Mouse (Mus musculus): ENCODE results near the gene Cdc25b. TPM values are rescaled to one million over a fixed set of nuclear protein-coding genes. Genes with fewer than 3 reads are reported as not detected.

Gene Cdc25b
- polyA plus RNA-seq, 1 experiment from 2014 or later: 171 TPM

DNA sequence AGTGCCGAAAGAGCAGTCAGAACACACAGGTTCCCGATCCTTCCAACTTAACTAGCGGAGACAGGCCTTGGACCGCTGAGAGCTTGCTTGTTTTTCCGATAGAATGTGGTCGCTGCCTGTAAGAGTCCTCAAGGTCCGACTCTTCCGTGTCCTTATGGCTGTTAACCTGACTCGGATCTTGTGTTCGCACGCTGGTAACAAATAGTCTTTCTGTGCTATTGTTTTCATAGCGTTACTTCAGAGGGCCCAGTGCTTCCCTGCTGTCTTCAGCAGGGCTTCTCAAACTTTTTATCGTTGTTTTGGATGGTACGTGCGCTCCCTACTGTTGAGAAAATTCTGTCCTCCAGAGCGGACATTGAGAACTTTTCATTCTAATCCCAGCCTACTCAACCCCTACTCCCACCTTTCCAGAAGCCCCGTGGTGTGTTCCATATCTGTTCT is 26.1 kb upstream of the Cdc25b start:
- ATAC-seq (ENCODE audit: low read depth) (no peak), DNase-seq (no peak)
- peak overlapping the region; percentile 94 for H3K27ac ChIP-seq
- H3K36me3 ChIP-seq: peaks cover 14% of the 10 kb centered on the region
- no peaks in the 10 kb centered on the region for H3K9me3 ChIP-seq (replicated peaks)
- H3K4me3 ChIP-seq (replicated peaks): peak overlapping the region; percentile 75
- peaks cover 47% of the 10 kb centered on the region for H3K4me1 ChIP-seq (replicated peaks)
- peak overlapping the region; percentile 95 for H3K4me2 ChIP-seq
- WGBS (ENCODE audit: insufficient replicate concordance): 2% methylated on average over 17 of the region's 17 CpGs
- no peaks in the 10 kb centered on the region for H3K27me3 ChIP-seq
- peak overlapping the region; percentile 81 for H3K9ac ChIP-seq

DNA sequence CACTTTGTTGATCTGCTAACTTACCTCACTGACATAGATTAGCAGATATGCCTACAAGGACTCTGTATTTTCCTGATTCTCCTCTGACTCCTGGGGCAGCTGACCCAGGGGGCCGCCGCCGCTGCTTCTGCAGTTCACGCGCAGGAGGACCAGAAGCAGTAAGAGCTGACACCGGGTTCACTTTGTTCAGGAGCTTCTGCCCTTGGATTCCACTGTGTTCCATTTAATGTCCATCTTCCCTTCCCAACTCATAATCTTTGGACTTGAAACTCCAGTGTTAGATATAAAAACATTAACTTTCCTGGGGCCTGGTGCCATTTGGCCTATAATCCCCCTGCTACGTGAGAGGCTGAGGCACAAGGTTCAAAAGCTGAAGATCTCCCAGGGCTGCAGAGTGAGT is 22.8 kb upstream of the Cdc25b start:
- H3K9me3 ChIP-seq (replicated peaks): no peaks in the 10 kb centered on the region
- H3K4me2 ChIP-seq: no peak overlapping the region
- no peak overlapping the region for H3K27ac ChIP-seq
- WGBS (ENCODE audit: insufficient replicate concordance): 75% methylated on average over 7 of the region's 7 CpGs
- no peaks in the 10 kb centered on the region for H3K36me3 ChIP-seq
- DNase-seq (no peak), ATAC-seq (ENCODE audit: low read depth) (no peak)
- no peak overlapping the region for H3K9ac ChIP-seq
- peaks cover 15% of the 10 kb centered on the region for H3K4me1 ChIP-seq (replicated peaks)
- H3K27me3 ChIP-seq: peaks cover 7% of the 10 kb centered on the region
- no peak overlapping the region for H3K4me3 ChIP-seq (replicated peaks)

DNA sequence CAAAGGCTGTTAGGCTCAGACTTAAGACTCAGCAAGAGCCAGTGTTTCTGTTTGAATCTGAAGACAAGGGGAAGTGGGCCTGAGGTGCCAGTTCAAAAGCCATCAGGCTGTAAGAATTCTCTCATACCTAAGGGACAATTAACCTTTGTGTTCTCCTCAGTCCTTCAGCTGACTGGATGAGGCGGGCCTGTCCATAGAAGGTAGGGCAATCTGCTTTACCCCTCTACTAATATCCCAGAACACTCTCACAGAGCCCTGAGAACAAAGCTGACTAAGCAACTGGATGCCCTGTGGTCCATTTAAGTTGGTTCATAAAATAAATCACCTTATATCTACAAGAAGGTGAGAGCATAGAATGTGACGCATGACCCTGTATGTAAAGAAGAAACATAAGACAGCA is 20.6 kb upstream of the Cdc25b start:
- no peak for ATAC-seq (ENCODE audit: low read depth)
- Histone ChIP-seq H3K9me3 (replicated peaks) (no peaks in the 10 kb centered on the region), H3K27ac (no peak overlapping the region)

DNA sequence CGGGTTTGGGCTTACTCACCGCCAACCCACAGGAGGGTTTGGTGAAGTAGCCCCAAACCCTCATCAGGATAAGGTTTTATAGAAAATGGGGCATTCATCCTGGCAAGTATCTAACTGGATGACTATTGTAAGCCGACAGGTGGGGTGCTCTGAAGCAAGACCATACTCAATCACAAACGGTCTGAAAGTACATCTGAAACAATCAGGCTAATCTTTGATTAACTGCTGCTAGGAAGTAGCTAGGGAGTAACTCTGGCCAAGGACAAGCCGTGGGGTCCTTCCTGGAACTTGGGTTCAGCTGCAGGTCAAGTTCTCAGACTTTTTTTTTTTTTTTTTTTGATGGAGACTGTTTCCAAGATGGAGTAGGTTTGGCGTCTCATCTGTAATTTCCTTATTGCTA is 18.8 kb upstream of the Cdc25b start:
- Histone ChIP-seq H3K27ac (no peak overlapping the region), H3K27me3 (peaks cover 47% of the 10 kb centered on the region), H3K4me2 (no peak overlapping the region), H3K4me3 (replicated peaks) (no peak overlapping the region), H3K9ac (no peak overlapping the region), H3K4me1 (replicated peaks) (peaks cover 20% of the 10 kb centered on the region), H3K36me3 (no peaks in the 10 kb centered on the region), H3K9me3 (replicated peaks) (no peaks in the 10 kb centered on the region)
- ATAC-seq (ENCODE audit: low read depth) (no peak), DNase-seq (no peak)
- WGBS (ENCODE audit: insufficient replicate concordance): 67% methylated on average over 6 of the region's 6 CpGs

More for the DNA sequence above, 20.6 kb upstream of the Cdc25b start:
- H3K9ac ChIP-seq: no peak overlapping the region
- no peak overlapping the region for H3K4me2 ChIP-seq
- H3K36me3 ChIP-seq: no peaks in the 10 kb centered on the region
- 77% methylated on average over 2 of the region's 2 CpGs for WGBS (ENCODE audit: insufficient replicate concordance)
- H3K4me1 ChIP-seq (replicated peaks): peaks cover 6% of the 10 kb centered on the region
- no peak overlapping the region for H3K4me3 ChIP-seq (replicated peaks)
- peaks cover 29% of the 10 kb centered on the region for H3K27me3 ChIP-seq
- DNase-seq: no peak

DNA sequence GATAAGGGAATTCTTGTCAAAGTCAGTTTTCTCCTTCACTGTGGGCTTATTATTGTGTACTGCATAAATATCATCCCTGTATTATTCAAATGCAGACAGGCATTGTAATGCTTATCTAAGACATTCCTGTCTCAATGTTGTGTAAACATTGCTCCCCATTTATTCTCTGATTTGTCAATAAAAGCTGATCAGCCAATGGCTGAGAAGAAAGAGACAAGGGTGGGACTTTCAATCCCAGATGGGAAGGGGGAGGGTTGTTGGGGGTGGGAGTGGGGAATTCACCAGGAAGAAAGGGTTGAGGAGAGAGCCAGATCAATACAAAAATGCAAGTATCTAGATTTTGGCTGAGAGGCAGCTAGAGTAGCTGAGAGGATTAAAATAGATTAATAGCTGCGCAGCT is 17.8 kb upstream of the Cdc25b start:
- Histone ChIP-seq H3K9ac (no peak overlapping the region), H3K27ac (no peak overlapping the region), H3K4me1 (replicated peaks) (peaks cover 23% of the 10 kb centered on the region), H3K4me2 (no peak overlapping the region), H3K9me3 (replicated peaks) (no peaks in the 10 kb centered on the region), H3K36me3 (no peaks in the 10 kb centered on the region), H3K27me3 (peaks cover 57% of the 10 kb centered on the region), H3K4me3 (replicated peaks) (no peak overlapping the region)
- ATAC-seq (ENCODE audit: low read depth): no peak
- DNase-seq: no peak
- 71% methylated on average over 1 of the region's 1 CpGs for WGBS (ENCODE audit: insufficient replicate concordance)

DNA sequence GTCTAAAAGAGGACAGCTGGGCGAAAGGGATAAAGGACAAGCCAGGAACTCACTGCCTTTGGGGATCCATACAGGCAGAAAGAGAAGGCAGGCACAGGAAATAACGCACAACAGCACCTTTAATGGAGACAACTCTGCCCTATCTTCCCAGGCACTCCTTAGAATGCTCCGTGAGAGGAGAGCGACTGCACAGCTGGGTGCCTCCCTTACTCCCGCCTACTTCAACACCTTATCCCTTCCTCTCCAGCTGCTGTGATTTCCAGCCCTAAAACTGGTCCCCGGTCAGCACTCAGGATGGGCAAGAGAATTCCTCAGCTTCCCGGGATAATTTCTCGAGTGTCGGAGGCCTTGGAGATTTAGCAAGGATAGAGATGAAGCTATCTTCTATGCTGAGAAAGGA is 15.8 kb upstream of the Cdc25b start:
- no peak overlapping the region for H3K9ac ChIP-seq
- peaks cover 41% of the 10 kb centered on the region for H3K4me1 ChIP-seq (replicated peaks)
- 17% methylated on average over 9 of the region's 9 CpGs for WGBS (ENCODE audit: insufficient replicate concordance)
- H3K27me3 ChIP-seq: peaks cover 64% of the 10 kb centered on the region
- peak overlapping the region; percentile 35 for H3K4me3 ChIP-seq (replicated peaks)
- no peak for DNase-seq
- no peaks in the 10 kb centered on the region for H3K36me3 ChIP-seq
- no peak overlapping the region for H3K27ac ChIP-seq
- H3K9me3 ChIP-seq (replicated peaks): no peaks in the 10 kb centered on the region
- no peak for ATAC-seq (ENCODE audit: low read depth)
- H3K4me2 ChIP-seq: peak overlapping the region; percentile 52

DNA sequence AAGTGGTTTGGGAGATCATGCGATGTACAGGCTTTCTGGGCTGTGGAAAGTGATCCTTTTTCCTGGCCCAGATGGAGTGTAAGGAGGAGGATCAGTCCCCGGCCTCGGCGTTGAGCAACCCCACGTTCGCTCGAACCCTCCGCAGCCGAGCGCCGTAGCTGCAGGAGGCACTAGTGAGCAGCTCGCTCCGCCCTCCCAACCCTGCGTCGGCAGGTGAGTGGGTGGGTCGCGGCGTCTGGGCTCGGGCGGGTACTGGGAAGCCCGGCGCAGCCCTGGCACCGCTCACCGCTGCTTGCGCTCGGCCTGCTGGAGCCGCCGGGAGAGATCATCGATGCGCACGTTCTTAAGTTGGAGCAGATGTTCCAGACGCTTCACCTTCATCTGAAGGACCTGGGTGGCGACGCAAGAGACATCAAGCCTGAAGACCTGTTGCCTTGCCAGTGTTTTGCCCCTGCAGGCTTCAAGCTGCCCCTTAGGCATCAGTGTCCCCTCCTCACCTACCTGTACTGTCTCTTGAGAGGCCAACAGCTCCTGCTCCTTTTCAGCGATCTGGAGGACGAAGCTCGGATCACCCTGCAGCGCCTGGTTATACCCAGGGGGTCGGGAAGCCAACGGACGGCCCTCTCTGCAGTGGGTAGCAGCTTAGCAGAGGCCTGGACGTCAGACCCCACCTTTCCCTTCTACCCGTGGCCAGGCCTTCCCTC is 15.2 kb upstream of the Cdc25b start:
- 6% methylated on average over 43 of the region's 43 CpGs for WGBS (ENCODE audit: insufficient replicate concordance)
- H3K9me3 ChIP-seq (replicated peaks): no peaks in the 10 kb centered on the region
- H3K27me3 ChIP-seq: peaks cover 64% of the 10 kb centered on the region
- no peaks in the 10 kb centered on the region for H3K36me3 ChIP-seq
- H3K27ac ChIP-seq: no peak overlapping the region
- H3K4me2 ChIP-seq: peak overlapping the region; percentile 52
- no peak for DNase-seq
- peaks cover 48% of the 10 kb centered on the region for H3K4me1 ChIP-seq (replicated peaks)
- ATAC-seq (ENCODE audit: low read depth): no peak
- H3K9ac ChIP-seq: no peak overlapping the region
- peak overlapping the region; percentile 35 for H3K4me3 ChIP-seq (replicated peaks)

DNA sequence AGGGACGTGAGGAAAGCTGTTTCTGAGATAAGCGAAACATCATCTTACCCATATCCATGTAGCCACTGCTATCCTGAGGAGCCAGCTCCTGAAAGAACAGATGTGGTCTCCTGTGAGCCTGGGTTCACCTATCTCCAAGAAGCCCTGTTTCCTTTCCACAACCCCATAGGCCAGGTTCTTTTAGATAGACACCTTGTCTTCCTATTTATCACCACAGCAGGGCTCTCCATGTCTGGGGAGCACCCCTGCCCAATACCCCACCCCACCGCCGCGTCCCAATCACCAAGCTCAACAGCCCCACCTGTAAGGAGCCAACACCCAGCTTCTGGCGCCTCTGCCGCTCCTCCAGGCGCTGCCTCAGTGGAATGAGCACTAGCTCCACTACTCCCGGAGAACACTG is 14.4 kb upstream of the Cdc25b start:
- no peaks in the 10 kb centered on the region for H3K9me3 ChIP-seq (replicated peaks)
- no peaks in the 10 kb centered on the region; the same call in 1 of the 2 replicates for H3K36me3 ChIP-seq
- H3K4me1 ChIP-seq (replicated peaks): peaks cover 55% of the 10 kb centered on the region
- H3K27ac ChIP-seq: no peak overlapping the region
- H3K4me2 ChIP-seq: no peak overlapping the region
- DNase-seq: no peak
- peaks cover 64% of the 10 kb centered on the region for H3K27me3 ChIP-seq
- ATAC-seq (ENCODE audit: low read depth): peak; percentile 48
- no peak overlapping the region for H3K4me3 ChIP-seq (replicated peaks)
- WGBS (ENCODE audit: insufficient replicate concordance): 21% methylated on average over 9 of the region's 9 CpGs
- no peak overlapping the region for H3K9ac ChIP-seq

DNA sequence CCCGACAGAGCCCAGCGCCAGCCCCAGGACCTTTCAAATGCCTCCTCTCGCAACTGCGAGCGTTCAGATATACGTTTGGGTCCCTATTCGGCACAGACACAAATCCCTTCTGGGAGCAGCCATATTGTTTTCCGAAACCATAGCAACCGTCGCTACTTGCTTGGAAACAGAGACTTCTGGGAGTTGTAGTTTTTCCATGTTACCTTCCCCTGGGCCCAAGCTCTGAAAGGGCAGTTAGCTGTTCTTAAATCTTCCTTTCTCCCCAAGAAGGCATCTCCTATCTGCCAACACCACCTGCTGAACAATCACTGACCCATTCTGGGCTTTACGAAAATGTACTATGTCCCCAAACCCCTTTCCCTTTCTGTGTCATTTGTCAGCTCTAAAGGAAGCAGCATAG is 12.0 kb upstream of the Cdc25b start:
- Histone ChIP-seq H3K27me3 (peaks cover 50% of the 10 kb centered on the region), H3K27ac (no peak overlapping the region), H3K9ac (no peak overlapping the region), H3K4me1 (replicated peaks) (peaks cover 78% of the 10 kb centered on the region), H3K9me3 (replicated peaks) (no peaks in the 10 kb centered on the region), H3K4me3 (replicated peaks) (peak overlapping the region; percentile 52), H3K4me2 (peak overlapping the region; percentile 68), H3K36me3 (peaks cover 13% of the 10 kb centered on the region)
- peak; percentile 19; the same call in 1 of the 2 replicates for ATAC-seq (ENCODE audit: low read depth)
- DNase-seq: no peak
- 2% methylated on average over 11 of the region's 11 CpGs for WGBS (ENCODE audit: insufficient replicate concordance)

DNA sequence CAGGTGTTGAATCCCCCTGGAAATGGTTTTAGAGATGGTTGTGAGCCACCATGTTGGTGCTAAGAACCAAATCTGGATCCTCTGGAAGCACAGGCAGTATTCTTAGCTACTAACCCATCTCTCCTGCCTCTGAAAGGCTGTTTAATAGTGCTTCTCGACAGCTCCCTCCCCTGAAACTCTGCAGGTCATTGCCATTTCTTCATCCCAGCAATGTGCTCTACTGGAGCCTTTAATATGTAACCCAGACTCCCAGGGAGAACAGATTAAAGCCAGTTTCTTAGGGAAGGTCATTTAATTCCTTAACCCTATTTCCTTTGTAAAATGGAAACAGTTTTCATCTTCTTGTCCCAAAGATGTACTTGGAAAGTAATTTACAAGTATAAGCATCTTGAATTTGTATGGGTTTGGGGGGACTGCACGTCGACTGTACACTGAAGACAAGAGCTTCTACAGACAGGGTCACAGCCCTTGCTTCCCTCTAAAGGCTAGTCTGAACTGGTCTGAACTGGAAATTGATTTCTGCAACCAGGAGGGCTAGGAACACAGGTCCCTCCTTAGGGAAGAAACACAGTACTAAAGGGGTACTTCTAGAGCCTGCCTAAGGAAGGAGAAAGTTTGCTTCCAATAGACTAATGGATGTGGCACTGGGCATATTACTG is 11.3 kb upstream of the Cdc25b start:
- H3K4me2 ChIP-seq: no peak overlapping the region; the same call in 1 of the 2 replicates
- H3K27ac ChIP-seq: peak overlapping the region; percentile 67
- peaks cover 13% of the 10 kb centered on the region for H3K36me3 ChIP-seq
- H3K9me3 ChIP-seq (replicated peaks): no peaks in the 10 kb centered on the region
- H3K9ac ChIP-seq: no peak overlapping the region
- 73% methylated on average over 3 of the region's 3 CpGs for WGBS (ENCODE audit: insufficient replicate concordance)
- no peak overlapping the region for H3K4me3 ChIP-seq (replicated peaks)
- peaks cover 82% of the 10 kb centered on the region for H3K4me1 ChIP-seq (replicated peaks)
- no peak for ATAC-seq (ENCODE audit: low read depth)
- H3K27me3 ChIP-seq: peaks cover 42% of the 10 kb centered on the region
- DNase-seq: no peak

DNA sequence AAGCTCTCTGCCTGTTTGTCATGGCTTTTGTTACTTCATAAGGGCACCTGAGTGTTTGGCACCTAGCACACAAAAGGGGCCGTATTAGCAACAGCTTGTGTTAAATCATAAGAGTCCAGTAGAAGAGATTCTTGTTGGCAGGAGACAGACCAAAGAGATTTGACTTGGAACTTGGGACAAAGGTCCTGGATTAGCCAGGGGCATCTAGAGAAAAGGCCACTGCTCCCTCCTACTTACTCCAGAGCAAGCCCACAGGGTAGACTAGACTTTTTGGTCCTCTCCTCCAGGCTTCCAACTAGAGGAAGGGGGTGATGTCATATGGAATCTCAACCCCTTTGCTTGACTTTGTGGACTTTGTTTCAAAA is 10.8 kb upstream of the Cdc25b start:
- Histone ChIP-seq H3K27ac (peak overlapping the region; percentile 67), H3K4me1 (replicated peaks) (peaks cover 87% of the 10 kb centered on the region), H3K36me3 (peaks cover 13% of the 10 kb centered on the region), H3K4me3 (replicated peaks) (no peak overlapping the region), H3K9ac (peak overlapping the region; percentile 96), H3K4me2 (no peak overlapping the region), H3K9me3 (replicated peaks) (no peaks in the 10 kb centered on the region), H3K27me3 (peaks cover 37% of the 10 kb centered on the region)
- ATAC-seq (ENCODE audit: low read depth) (no peak), DNase-seq (no peak)
- 91% methylated on average over 1 of the region's 1 CpGs for WGBS (ENCODE audit: insufficient replicate concordance)

DNA sequence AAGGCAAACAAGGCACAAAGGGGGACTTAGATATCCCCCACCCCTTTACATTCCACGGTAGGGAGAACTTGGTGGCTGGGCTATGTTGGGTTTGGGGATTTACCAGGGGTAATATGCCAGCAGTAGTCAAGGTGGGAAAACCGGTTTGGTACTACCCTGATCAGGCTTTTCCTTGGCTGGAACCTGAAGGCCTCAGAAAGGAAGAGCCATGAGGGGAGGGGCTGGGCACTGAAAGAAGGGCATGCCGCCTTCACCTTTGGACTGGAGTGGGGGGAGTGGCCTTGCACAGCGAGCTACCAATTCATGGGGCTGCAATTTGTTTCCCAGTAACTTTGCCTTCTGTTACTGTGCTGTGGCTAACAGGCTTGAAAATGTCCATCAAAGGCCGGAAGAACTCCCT is 10.3 kb upstream of the Cdc25b start:
- ATAC-seq (ENCODE audit: low read depth): no peak
- WGBS (ENCODE audit: insufficient replicate concordance): 66% methylated on average over 5 of the region's 5 CpGs
- Histone ChIP-seq H3K9me3 (replicated peaks) (no peaks in the 10 kb centered on the region), H3K27ac (peak overlapping the region; percentile 94; the same call in 1 of the 2 replicates), H3K4me3 (replicated peaks) (no peak overlapping the region), H3K9ac (peak overlapping the region; percentile 96), H3K27me3 (peaks cover 32% of the 10 kb centered on the region), H3K4me1 (replicated peaks) (peaks cover 83% of the 10 kb centered on the region), H3K36me3 (peaks cover 13% of the 10 kb centered on the region), H3K4me2 (peak overlapping the region; percentile 98)
- DNase-seq: no peak

All from liver, embryonic 13.5 days (tissue).